Mouse (Mus musculus): ENCODE data around the gene Tomm6.

The Tomm6 gene

GRCm38 (mm10) chr17:47651953-47652352 is 36.2 kb downstream of the Tomm6 start:
- DNase-seq (ENCODE audit: low spot score in 2 of 2) = no peak

GRCm38 (mm10) chr17:47648966-47649365 is 39.2 kb downstream of the Tomm6 start:
- DNase-seq (ENCODE audit: low spot score in 2 of 2) = no peak

GRCm38 (mm10) chr17:47646683-47647082 is 41.5 kb downstream of the Tomm6 start:
- peak; percentile 38 to 64 for DNase-seq (ENCODE audit: low spot score in 2 of 2)

GRCm38 (mm10) chr17:47642992-47643391 is 45.2 kb downstream of the Tomm6 start:
- no peak for DNase-seq (ENCODE audit: low spot score in 2 of 2)
